Mouse (Mus musculus) hindbrain, embryonic 12.5 days (tissue): Measurements from ENCODE around the gene Zbtb8os. TPM values are rescaled to one million over a fixed set of nuclear protein-coding genes. Genes with fewer than 3 reads are reported as not detected.

Experiments
- ATAC-seq: fragments of 200-750 bp; cut with Nextera tagmentation; 2 replicates; pipeline ENCODE4 v1.8.0; 2017; ENCODE audit warnings: moderate TSS enrichment; ENCODE audit not compliant: low FRiP score
- H3K27ac ChIP-seq: fragments of 300-500 bp; sonication (generic); 2 replicates; pipeline ENCODE4 v1.5.1; 2016; ENCODE audit warnings: mild to moderate bottlenecking
- H3K27me3 ChIP-seq: fragments of 300-500 bp; sonication (generic); 2 replicates; pipeline ENCODE4 v1.6.1; 2016; ENCODE audit warnings: mild to moderate bottlenecking
- H3K36me3 ChIP-seq: fragments of 300-500 bp; sonication (generic); 2 replicates; pipeline ENCODE4 v1.6.1; 2016; ENCODE audit warnings: mild to moderate bottlenecking
- H3K4me1 ChIP-seq: fragments of 300-500 bp; sonication (generic); 2 replicates; pipeline ENCODE4 v1.6.1; 2016
- H3K4me2 ChIP-seq: fragments of 300-500 bp; sonication (generic); replicated peaks from 2 replicates; pipeline ENCODE4 v1.6.1; 2016; ENCODE audit warnings: mild to moderate bottlenecking
- H3K4me3 ChIP-seq: fragments of 300-500 bp; sonication (generic); 2 replicates; pipeline ENCODE4 v1.5.1; 2016; ENCODE audit warnings: mild to moderate bottlenecking
- H3K9ac ChIP-seq: fragments of 300-500 bp; sonication (generic); 2 replicates; pipeline ENCODE4 v1.6.1; 2016; ENCODE audit warnings: mild to moderate bottlenecking, moderate library complexity
- H3K9me3 ChIP-seq: fragments of 300-500 bp; sonication (generic); replicated peaks from 2 replicates; pipeline ENCODE4 v1.6.1; 2016; ENCODE audit warnings: mild to moderate bottlenecking
- whole genome bisulfite sequencing: fragments of 180-500 bp; shearing (Covaris S2); methylation state at CpG from one replicate; pipeline ENCODE4 v1.1.7; 2016; 5-methylcytosine and 5-hydroxymethylcytosine counted together
- polyA plus RNA-seq: library from polyadenylated mRNA; unstranded; fragments of >200 nt; fragmentation: Nextera tagmentation; extraction: Ambion mirVana; gene quantifications from 2 replicates; pipeline ENCODE4 v1.2.1, GENCODE M21; 2016

The Zbtb8os gene
- polyA plus RNA-seq, 1 experiment from 2014 or later, result 33.8 TPM

- WGBS, result 48% methylated on average over 10 of the region's 10 CpGs
- Histone ChIP-seq H3K27ac (no peak overlapping the region), H3K4me2 (no peak overlapping the region), H3K9ac (no peak overlapping the region), H3K27me3 (peaks cover 2% of the 10 kb centered on the region; the same call in 1 of the 2 replicates), H3K36me3 (no peaks in the 10 kb centered on the region), H3K4me1 (peaks cover 12% of the 10 kb centered on the region; the same call in 1 of the 2 replicates), H3K9me3 (no peaks in the 10 kb centered on the region; the same call in 1 of the 2 replicates), H3K4me3 (no peak overlapping the region)
- ATAC-seq, result no peak
Measured at GRCm38 (mm10) chr4:129299121-129299520, 36.4 kb upstream of the Zbtb8os start.

GRCm38 (mm10) chr4:129303401-129303800 lies 32.1 kb upstream of the Zbtb8os start:
- ATAC-seq, result no peak
- peaks cover 11% of the 10 kb centered on the region; the same call in 1 of the 2 replicates for H3K4me1 ChIP-seq
- 0 out of 2 replicates have a peak overlapping the region, but pooled peaks have one; percentile 30 for H3K27ac ChIP-seq
- no peaks in the 10 kb centered on the region for H3K27me3 ChIP-seq
- no peak overlapping the region for H3K4me2 ChIP-seq
- H3K4me3 ChIP-seq, result no peak overlapping the region
- H3K9me3 ChIP-seq, result no peaks in the 10 kb centered on the region; the same call in 1 of the 2 replicates
- 77% methylated on average over 5 of the region's 5 CpGs for WGBS
- no peak overlapping the region for H3K9ac ChIP-seq
- H3K36me3 ChIP-seq, result peaks cover 25% of the 10 kb centered on the region

GRCm38 (mm10) chr4:129303816-129304215 lies 31.7 kb upstream of the Zbtb8os start:
- peaks cover 7% of the 10 kb centered on the region; the same call in 1 of the 2 replicates for H3K4me1 ChIP-seq
- H3K27ac ChIP-seq, result 0 out of 2 replicates have a peak overlapping the region, but pooled peaks have one; percentile 30
- no peak for ATAC-seq
- no peak overlapping the region for H3K4me2 ChIP-seq
- H3K27me3 ChIP-seq, result no peaks in the 10 kb centered on the region
- no peaks in the 10 kb centered on the region; the same call in 1 of the 2 replicates for H3K9me3 ChIP-seq
- peaks cover 29% of the 10 kb centered on the region for H3K36me3 ChIP-seq
- 87% methylated on average over 9 of the region's 9 CpGs for WGBS
- no peak overlapping the region for H3K9ac ChIP-seq
- no peak overlapping the region for H3K4me3 ChIP-seq

DNA sequence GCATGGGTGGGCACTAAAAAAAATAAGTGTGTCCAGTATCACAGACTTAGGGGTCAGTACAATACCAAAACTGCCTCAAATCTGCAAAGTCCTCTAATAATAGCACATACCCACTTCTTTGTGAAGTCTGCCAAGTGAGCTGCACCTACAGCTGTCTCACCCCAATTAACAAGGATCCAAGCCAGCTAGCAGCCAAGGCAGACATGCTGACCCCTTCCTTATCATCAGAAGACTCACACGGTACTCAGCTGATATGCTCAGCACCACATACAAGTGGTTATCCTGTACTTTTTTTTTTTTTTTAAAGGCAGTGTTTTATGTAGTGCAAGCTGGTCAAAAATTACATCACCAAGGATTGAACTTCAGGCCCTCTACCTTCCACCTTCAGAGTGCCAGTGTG lies 31.2 kb upstream of the Zbtb8os start:
- ATAC-seq, result no peak

DNA sequence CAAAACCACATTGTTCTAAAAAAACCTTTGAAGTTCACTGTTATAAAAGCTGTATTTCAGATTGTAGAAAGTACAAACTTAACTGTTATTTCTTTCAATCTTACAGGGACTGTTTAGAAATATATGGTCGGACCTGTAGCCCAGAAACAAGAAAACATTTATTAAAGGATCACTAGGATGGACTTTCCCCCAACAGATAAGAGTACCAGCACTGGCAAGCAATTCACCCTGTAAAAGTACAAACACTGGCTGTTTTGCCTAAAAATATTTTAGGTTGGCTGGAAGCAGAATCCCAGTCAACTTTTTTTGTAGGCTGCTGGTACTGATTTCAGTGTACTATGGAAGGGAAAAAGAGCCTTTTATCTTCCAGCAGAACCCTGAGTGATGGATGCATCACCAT lies 27.6 kb upstream of the Zbtb8os start:
- Histone ChIP-seq H3K4me3 (no peak overlapping the region), H3K36me3 (peaks cover 58% of the 10 kb centered on the region), H3K27ac (no peak overlapping the region), H3K4me2 (no peak overlapping the region), H3K27me3 (no peaks in the 10 kb centered on the region), H3K9me3 (no peaks in the 10 kb centered on the region), H3K4me1 (no peaks in the 10 kb centered on the region; the same call in 1 of the 2 replicates), H3K9ac (no peak overlapping the region)
- ATAC-seq, result no peak
- 93% methylated on average over 1 of the region's 1 CpGs for WGBS

More for the DNA sequence above, 31.2 kb upstream of the Zbtb8os start:
- H3K4me3 ChIP-seq, result no peak overlapping the region
- no peak overlapping the region for H3K9ac ChIP-seq
- H3K27ac ChIP-seq, result no peak overlapping the region
- 77% methylated on average over 1 of the region's 1 CpGs for WGBS
- H3K36me3 ChIP-seq, result peaks cover 33% of the 10 kb centered on the region
- no peaks in the 10 kb centered on the region for H3K27me3 ChIP-seq
- no peak overlapping the region for H3K4me2 ChIP-seq
- H3K9me3 ChIP-seq, result no peaks in the 10 kb centered on the region; the same call in 1 of the 2 replicates
- peaks cover 3% of the 10 kb centered on the region; the same call in 1 of the 2 replicates for H3K4me1 ChIP-seq

DNA sequence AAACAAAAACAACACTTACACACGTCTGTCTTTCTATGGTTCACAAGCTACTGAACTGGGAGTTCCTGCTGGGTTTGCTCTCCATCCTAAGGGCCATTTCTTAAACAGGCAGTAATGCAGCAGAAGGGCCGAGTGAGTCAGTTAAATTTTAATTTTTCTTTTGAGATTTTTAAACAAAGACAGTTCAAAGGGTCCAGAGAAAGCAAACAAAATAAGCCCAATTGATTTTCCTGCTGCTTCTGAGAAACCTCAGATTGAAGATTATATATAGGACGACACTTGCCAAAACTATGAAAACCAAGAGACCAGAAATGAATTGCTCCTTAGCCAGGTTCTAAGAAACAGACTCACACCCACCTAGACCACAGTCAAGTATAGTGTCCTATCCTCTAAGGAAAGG lies 21.6 kb upstream of the Zbtb8os start:
- Histone ChIP-seq H3K9me3 (no peaks in the 10 kb centered on the region), H3K9ac (no peak overlapping the region), H3K4me2 (no peak overlapping the region), H3K27me3 (no peaks in the 10 kb centered on the region), H3K4me1 (no peaks in the 10 kb centered on the region), H3K4me3 (no peak overlapping the region), H3K27ac (no peak overlapping the region), H3K36me3 (peaks cover 84% of the 10 kb centered on the region)
- no peak for ATAC-seq
- 92% methylated on average over 3 of the region's 3 CpGs for WGBS

DNA sequence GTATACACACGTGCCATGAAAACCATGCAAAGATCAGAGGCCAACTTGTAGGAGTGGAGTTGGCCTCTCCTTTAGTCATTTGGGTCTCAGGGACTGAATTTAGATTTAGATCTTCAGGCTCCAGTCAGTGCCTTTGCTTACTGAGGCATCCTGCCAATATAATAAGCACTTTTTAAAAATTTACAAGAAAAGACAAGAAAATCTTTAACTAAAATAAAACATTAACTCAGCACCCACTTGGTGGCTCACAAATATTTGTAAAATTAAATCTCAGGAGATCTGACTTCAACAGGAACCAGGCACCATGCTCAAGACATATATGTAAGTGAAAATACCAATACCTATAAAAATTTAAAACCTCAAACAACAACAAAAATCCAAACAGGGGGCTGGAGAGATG lies 14.6 kb upstream of the Zbtb8os start:
- Histone ChIP-seq H3K27me3 (no peaks in the 10 kb centered on the region), H3K4me2 (no peak overlapping the region), H3K9ac (no peak overlapping the region), H3K27ac (no peak overlapping the region), H3K36me3 (peaks cover 64% of the 10 kb centered on the region), H3K9me3 (no peaks in the 10 kb centered on the region), H3K4me1 (no peaks in the 10 kb centered on the region), H3K4me3 (no peak overlapping the region)
- ATAC-seq, result no peak
- 95% methylated on average over 1 of the region's 1 CpGs for WGBS

- Histone ChIP-seq H3K4me2 (no peak overlapping the region), H3K4me1 (no peaks in the 10 kb centered on the region), H3K9me3 (no peaks in the 10 kb centered on the region), H3K36me3 (peaks cover 60% of the 10 kb centered on the region), H3K27me3 (no peaks in the 10 kb centered on the region), H3K9ac (no peak overlapping the region), H3K4me3 (no peak overlapping the region), H3K27ac (no peak overlapping the region)
- 93% methylated on average over 5 of the region's 5 CpGs for WGBS
- no peak for ATAC-seq
Measured at GRCm38 (mm10) chr4:129322042-129322441, 13.5 kb upstream of the Zbtb8os start.

DNA sequence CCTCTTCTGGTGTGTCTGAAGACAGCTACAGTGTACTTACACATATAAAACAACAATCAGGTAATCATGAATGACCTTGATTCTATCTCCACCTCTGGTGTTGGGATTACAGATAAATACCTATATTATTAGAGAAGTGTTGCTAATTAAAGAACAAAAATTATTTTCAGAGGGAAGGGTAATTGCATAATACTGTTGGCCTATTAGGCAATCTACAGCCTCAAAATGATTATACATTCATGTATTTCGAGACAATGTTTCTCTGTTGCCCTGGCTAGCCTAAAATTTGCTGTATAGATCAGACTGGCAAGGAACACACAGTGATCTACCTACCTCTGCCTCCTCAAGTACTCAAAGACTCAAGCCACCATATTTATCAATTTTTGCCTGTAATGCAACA lies 12.0 kb upstream of the Zbtb8os start:
- Histone ChIP-seq H3K4me1 (no peaks in the 10 kb centered on the region), H3K9me3 (no peaks in the 10 kb centered on the region), H3K4me2 (no peak overlapping the region), H3K4me3 (no peak overlapping the region), H3K36me3 (peaks cover 60% of the 10 kb centered on the region), H3K9ac (no peak overlapping the region), H3K27ac (no peak overlapping the region), H3K27me3 (no peaks in the 10 kb centered on the region)
- ATAC-seq, result no peak
- 91% methylated on average over 1 of the region's 1 CpGs for WGBS

GRCm38 (mm10) chr4:129324756-129325155 lies 10.7 kb upstream of the Zbtb8os start:
- no peak overlapping the region for H3K9ac ChIP-seq
- no peak for ATAC-seq
- H3K4me1 ChIP-seq, result no peaks in the 10 kb centered on the region
- H3K4me2 ChIP-seq, result no peak overlapping the region
- no peak overlapping the region for H3K27ac ChIP-seq
- no peak overlapping the region for H3K4me3 ChIP-seq
- peaks cover 60% of the 10 kb centered on the region for H3K36me3 ChIP-seq
- WGBS, result 88% methylated on average over 1 of the region's 1 CpGs
- H3K27me3 ChIP-seq, result no peaks in the 10 kb centered on the region
- no peaks in the 10 kb centered on the region for H3K9me3 ChIP-seq

DNA sequence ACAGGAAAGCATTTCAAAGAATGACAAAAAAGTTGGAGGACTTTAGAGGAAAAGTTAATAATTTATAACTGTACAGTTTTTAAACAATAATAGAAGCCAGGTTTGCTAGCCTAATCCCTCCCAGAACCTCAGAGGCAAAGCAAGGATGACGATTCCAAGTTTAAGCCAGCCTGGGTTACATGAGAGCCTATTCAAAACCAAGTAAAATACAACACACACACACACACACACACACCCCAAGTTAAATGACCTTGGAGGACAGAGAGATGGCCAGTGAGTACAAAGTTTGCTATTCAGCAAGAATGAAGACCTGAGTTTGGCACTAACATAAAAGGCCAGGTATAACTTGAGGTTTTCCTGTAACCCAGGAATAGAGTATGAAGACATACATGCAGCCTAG lies 9.3 kb upstream of the Zbtb8os start:
- H3K36me3 ChIP-seq, result peaks cover 53% of the 10 kb centered on the region
- no peak overlapping the region for H3K27ac ChIP-seq
- H3K4me1 ChIP-seq, result peaks cover 3% of the 10 kb centered on the region; the same call in 1 of the 2 replicates
- no peaks in the 10 kb centered on the region for H3K9me3 ChIP-seq
- no peak overlapping the region for H3K4me3 ChIP-seq
- no peaks in the 10 kb centered on the region for H3K27me3 ChIP-seq
- no peak overlapping the region for H3K9ac ChIP-seq
- H3K4me2 ChIP-seq, result no peak overlapping the region
- ATAC-seq, result no peak
- 96% methylated on average over 1 of the region's 1 CpGs for WGBS

GRCm38 (mm10) chr4:129332846-129333245 lies 2.6 kb upstream of the Zbtb8os start:
- 28% methylated on average over 1 of the region's 1 CpGs for WGBS
- no peaks in the 10 kb centered on the region for H3K27me3 ChIP-seq
- peak overlapping the region; percentile 60 for H3K4me2 ChIP-seq
- ATAC-seq, result no peak
- H3K36me3 ChIP-seq, result peaks cover 33% of the 10 kb centered on the region
- H3K27ac ChIP-seq, result no peak overlapping the region
- H3K9me3 ChIP-seq, result no peaks in the 10 kb centered on the region
- peaks cover 34% of the 10 kb centered on the region for H3K4me1 ChIP-seq
- peak overlapping the region; percentile 93 for H3K4me3 ChIP-seq
- H3K9ac ChIP-seq, result peak overlapping the region; percentile 92; the same call in 1 of the 2 replicates

DNA sequence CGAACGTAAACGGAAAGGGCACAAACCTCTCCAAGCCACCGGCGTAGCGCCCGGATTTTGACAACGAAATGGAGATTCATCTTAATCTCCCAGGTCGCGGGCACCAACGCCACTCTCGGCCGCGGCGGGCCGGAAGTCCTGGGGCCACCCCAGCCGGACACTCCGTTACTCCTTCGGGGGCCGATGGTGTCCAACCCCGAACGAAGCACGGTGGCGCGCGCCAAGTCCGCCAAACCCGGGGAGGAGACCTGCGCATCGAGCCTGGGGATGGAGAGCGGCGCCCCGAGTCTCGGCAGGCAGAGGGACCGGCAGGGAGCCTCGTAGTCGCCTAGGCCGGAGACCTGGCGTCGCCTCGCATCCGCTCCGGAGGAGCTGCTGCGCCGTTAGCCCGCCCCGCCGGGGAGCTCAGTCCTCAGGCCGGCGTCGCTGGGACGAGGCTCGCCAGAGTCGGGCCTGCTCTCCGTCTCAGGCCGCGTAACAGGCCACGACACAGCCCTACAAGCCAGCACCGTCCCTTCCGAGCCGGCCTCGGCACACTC lies 749 bp upstream of the Zbtb8os start:
- WGBS, result under 1% methylated on average over 61 of the region's 62 CpGs
- Histone ChIP-seq H3K27me3 (no peaks in the 10 kb centered on the region), H3K9me3 (no peaks in the 10 kb centered on the region), H3K9ac (peak overlapping the region; percentile 92), H3K4me1 (peaks cover 34% of the 10 kb centered on the region), H3K27ac (peak overlapping the region; percentile 99), H3K36me3 (peaks cover 19% of the 10 kb centered on the region), H3K4me2 (peak overlapping the region; percentile 60), H3K4me3 (peak overlapping the region; percentile 93)
- ATAC-seq, result no peak
